Mouse (Mus musculus) intestine, embryonic 16.5 days (tissue): ENCODE data around the gene Pianp. TPM values are rescaled to one million over a fixed set of nuclear protein-coding genes. Genes with fewer than 3 reads are reported as not detected.

Experiments used
- ATAC-seq: fragments of 200-750 bp; cut with Nextera tagmentation; 2 replicates; pipeline ENCODE4 v1.8.0; 2017; ENCODE audit warnings: moderate TSS enrichment, moderate library complexity
- H3K27ac ChIP-seq: fragments of 300-500 bp; sonication (generic); 2 replicates; pipeline ENCODE4 v1.5.1; 2014; ENCODE audit warnings: mild to moderate bottlenecking, low read length
- H3K27me3 ChIP-seq: fragments of 300-500 bp; sonication (generic); replicated peaks from 2 replicates; pipeline ENCODE4 v1.6.1; 2014; ENCODE audit warnings: low read length, control low read depth, mixed read lengths; ENCODE audit not compliant: control insufficient read depth, insufficient read depth
- H3K36me3 ChIP-seq: fragments of 300-500 bp; sonication (generic); 2 replicates; pipeline ENCODE4 v1.6.1; 2014; ENCODE audit warnings: low read length, control low read depth; ENCODE audit not compliant: control insufficient read depth, insufficient read depth
- H3K4me1 ChIP-seq: fragments of 300-500 bp; sonication (generic); 2 replicates; pipeline ENCODE4 v1.6.1; 2014; ENCODE audit warnings: low read length, control low read depth, mixed read lengths; ENCODE audit not compliant: control insufficient read depth, insufficient read depth
- H3K4me2 ChIP-seq: fragments of 300-500 bp; sonication (generic); 2 replicates; pipeline ENCODE4 v1.6.1; 2014; ENCODE audit warnings: low read depth, low read length, control low read depth
- H3K4me3 ChIP-seq: fragments of 300-500 bp; sonication (generic); 2 replicates; pipeline ENCODE4 v1.5.1; 2014; ENCODE audit warnings: mild to moderate bottlenecking, low read length
- H3K9ac ChIP-seq: fragments of 300-500 bp; sonication (generic); 2 replicates; pipeline ENCODE4 v1.6.1; 2014; ENCODE audit warnings: low read depth, low read length
- H3K9me3 ChIP-seq: fragments of 300-500 bp; sonication (generic); 2 replicates; pipeline ENCODE4 v1.6.1; 2016; ENCODE audit warnings: low read length, control low read depth; ENCODE audit not compliant: control insufficient read depth
- WGBS: fragments of 180-500 bp; shearing (Covaris S2); extraction: QIAGEN DNeasy Blood & Tissue Kit; methylation state at CpG from one replicate; pipeline ENCODE4 v1.1.7; 2014; 5-methylcytosine and 5-hydroxymethylcytosine counted together
- polyA plus RNA-seq: library from polyadenylated mRNA; unstranded; fragments of >200 nt; fragmentation: Nextera tagmentation; extraction: Ambion mirVana; gene quantifications from 2 replicates; pipeline ENCODE4 v1.2.1, GENCODE M21; 2015

Pianp gene
- polyA plus RNA-seq, result 1.9 and 2.0 TPM in 2 replicates

DNA sequence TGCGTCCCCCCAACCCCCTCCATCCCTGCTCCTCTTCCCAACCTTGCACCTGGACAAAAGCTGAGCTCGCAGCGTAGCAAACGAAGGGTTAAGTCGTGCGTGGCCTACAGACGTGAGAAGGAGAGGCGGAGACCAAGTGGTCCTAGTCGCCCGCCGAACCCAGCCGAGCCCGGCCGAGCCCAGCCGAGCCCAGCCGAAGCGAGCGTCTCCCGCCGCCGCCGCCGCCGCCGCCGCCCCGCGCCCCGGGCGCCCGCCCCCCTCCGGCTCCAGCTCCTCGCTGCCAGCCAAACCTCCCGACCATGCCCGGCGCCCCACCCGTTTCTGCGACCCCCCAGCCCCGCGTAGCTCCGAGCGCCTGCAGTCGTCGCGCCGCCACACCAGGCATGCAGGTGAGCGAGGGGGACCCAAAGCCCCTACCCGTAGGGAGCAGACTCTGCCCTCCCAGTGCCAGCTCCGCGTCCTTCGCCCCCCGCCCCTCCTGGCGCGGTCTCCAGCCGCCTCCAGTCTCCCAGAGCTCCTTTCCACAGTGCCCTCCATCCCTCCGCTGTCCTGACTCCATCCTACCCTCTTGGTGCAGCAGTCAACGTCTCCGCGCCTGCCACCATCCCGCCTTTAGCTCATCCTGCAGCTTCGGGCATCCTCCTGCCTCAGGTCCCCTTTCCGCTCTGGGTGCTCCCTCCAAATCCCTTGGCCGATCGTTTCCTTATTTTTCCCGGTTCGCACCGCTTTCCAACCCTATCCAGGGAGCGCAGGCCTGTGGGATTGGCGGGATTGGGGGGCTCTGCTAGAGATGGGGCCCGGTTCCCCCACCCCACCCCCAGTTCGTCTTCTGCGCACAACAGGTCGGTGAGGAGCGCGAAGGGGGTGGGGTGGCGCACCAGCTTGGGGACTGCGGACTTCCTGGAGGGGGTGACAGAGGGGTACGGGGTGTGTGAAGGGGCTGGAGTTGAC lies at the start of gene Pianp:
TSS of gene Pianp (plus strand) at position 144 of the 951 bp plus-strand sequence.
- ATAC-seq, result peak; percentile 61
- Histone ChIP-seq H3K4me2 (peak within 1 kb of the TSS; percentile 100), H3K9ac (peak within 1 kb of the TSS; percentile 66), H3K4me3 (peak within 1 kb of the TSS; percentile 59), H3K36me3 (no peaks in the 10 kb centered on the region), H3K4me1 (peaks cover 14% of the 10 kb centered on the region), H3K27ac (no peak within 1 kb of the TSS), H3K27me3 (peaks cover 52% of the 10 kb centered on the region), H3K9me3 (no peaks in the 10 kb centered on the region)
- WGBS, result under 1% methylated on average over 65 of the region's 78 CpGs

DNA sequence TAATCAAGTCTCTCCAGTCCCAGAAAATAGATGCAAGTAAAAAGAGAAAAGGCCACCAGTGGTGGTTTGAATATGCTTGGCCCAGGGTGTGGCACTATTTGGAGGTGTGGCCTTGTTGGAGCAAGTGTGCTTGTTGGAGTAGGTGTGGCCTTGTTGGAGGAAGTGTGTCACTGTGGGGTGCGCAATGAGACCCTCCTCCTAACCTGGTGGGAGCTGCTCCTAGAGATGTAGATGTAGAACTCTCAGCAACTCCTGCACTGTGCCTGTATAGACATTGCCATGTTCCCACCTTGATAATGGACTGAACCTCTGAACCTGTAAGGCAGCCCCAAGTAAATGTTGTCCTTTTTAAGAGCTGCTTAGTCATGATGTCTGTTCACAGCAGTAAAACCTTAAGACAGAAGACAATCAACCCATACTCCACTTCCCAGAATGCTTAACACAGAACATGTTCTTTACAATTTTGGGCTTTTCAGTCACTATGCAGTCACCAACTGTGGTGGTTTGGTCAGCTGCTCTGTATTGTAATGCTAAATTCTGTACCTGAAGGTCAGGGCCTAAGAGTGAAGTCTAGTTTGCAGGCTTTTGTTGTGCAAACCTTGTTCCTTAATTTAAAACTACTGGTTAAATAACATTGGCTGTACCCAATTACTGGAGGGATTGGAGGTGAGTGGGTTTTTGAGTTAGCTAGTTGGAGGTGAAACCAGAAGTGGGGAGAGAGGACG lies 42.3 kb upstream of the Pianp start:
- H3K4me2 ChIP-seq, result no peak overlapping the region
- H3K4me1 ChIP-seq, result no peaks in the 10 kb centered on the region
- ATAC-seq, result no peak
- WGBS, result 88% methylated on average over 2 of the region's 2 CpGs
- no peaks in the 10 kb centered on the region for H3K27me3 ChIP-seq
- peaks cover 3% of the 10 kb centered on the region; the same call in 1 of the 2 replicates for H3K36me3 ChIP-seq
- no peaks in the 10 kb centered on the region; the same call in 1 of the 2 replicates for H3K9me3 ChIP-seq
- H3K27ac ChIP-seq, result no peak overlapping the region
- no peak overlapping the region for H3K4me3 ChIP-seq
- H3K9ac ChIP-seq, result no peak overlapping the region

DNA sequence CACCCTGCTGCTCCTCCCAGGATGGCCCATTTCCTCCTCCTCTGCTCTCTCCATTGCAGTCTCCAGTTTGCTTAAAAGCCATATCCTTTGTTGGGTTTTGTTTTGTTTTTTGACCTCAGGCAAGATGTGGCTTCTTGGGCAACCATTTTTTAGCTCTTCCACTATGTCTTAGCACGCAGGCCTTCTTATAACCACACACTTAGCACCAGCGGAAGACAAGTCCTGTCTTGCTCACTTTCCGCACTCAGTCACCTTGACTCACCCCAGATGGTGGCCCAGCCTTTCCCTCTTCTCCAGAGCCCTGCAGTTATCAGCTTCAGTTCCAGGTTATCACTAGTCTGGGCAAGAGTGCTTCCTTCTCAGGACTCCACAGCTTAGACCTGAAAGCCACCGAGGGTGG lies 41.3 kb upstream of the Pianp start:
- no peak overlapping the region for H3K9ac ChIP-seq
- ATAC-seq, result no peak
- H3K4me1 ChIP-seq, result no peaks in the 10 kb centered on the region
- H3K36me3 ChIP-seq, result peaks cover 9% of the 10 kb centered on the region
- no peaks in the 10 kb centered on the region for H3K27me3 ChIP-seq
- H3K9me3 ChIP-seq, result no peaks in the 10 kb centered on the region; the same call in 1 of the 2 replicates
- WGBS, result 95% methylated on average over 4 of the region's 4 CpGs
- H3K27ac ChIP-seq, result no peak overlapping the region
- no peak overlapping the region for H3K4me2 ChIP-seq
- no peak overlapping the region for H3K4me3 ChIP-seq

- Histone ChIP-seq H3K27ac (no peak overlapping the region), H3K9me3 (no peaks in the 10 kb centered on the region), H3K4me2 (no peak overlapping the region), H3K4me3 (no peak overlapping the region), H3K9ac (no peak overlapping the region), H3K27me3 (no peaks in the 10 kb centered on the region), H3K36me3 (peaks cover 17% of the 10 kb centered on the region), H3K4me1 (no peaks in the 10 kb centered on the region)
- 90% methylated on average over 3 of the region's 3 CpGs for WGBS
- no peak for ATAC-seq
These were observed 38.4 kb upstream of the Pianp start for GRCm38 (mm10) chr6:124958127-124958526.

DNA sequence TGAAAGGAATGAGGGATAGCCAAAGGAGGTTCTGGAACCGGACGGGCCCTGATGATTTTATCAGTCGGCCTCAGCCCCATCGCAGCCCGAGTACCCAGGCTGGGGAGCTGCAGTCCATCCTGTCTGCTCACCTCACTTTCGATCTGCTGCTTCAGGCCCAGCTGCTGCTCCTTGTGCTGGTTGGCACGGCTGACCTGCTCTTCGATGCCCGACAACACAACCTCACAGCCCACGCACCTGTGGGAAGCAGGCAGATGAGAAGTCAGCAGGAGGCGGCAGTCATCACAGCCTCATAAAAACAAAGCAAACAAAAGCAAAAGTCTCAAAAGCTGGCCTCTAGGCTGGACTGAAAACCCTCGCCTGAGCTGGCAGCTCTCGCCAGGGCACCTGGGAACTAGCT lies 36.5 kb upstream of the Pianp start:
- H3K9ac ChIP-seq, result no peak overlapping the region
- H3K27me3 ChIP-seq, result no peaks in the 10 kb centered on the region
- no peak overlapping the region for H3K27ac ChIP-seq
- H3K4me3 ChIP-seq, result no peak overlapping the region
- H3K4me2 ChIP-seq, result no peak overlapping the region
- peaks cover 17% of the 10 kb centered on the region for H3K36me3 ChIP-seq
- 89% methylated on average over 13 of the region's 13 CpGs for WGBS
- no peak for ATAC-seq
- H3K9me3 ChIP-seq, result no peaks in the 10 kb centered on the region
- H3K4me1 ChIP-seq, result peaks cover 9% of the 10 kb centered on the region

- no peaks in the 10 kb centered on the region for H3K27me3 ChIP-seq
- ATAC-seq, result no peak
- H3K9ac ChIP-seq, result no peak overlapping the region
- H3K36me3 ChIP-seq, result peaks cover 17% of the 10 kb centered on the region
- H3K9me3 ChIP-seq, result no peaks in the 10 kb centered on the region
- H3K4me2 ChIP-seq, result no peak overlapping the region
- H3K27ac ChIP-seq, result no peak overlapping the region
- no peak overlapping the region for H3K4me3 ChIP-seq
- WGBS, result 90% methylated on average over 12 of the region's 12 CpGs
- H3K4me1 ChIP-seq, result peaks cover 10% of the 10 kb centered on the region
These were observed 35.5 kb upstream of the Pianp start for GRCm38 (mm10) chr6:124961021-124961420.

- H3K27ac ChIP-seq, result peak overlapping the region; percentile 88
- no peaks in the 10 kb centered on the region for H3K9me3 ChIP-seq
- WGBS, result 25% methylated on average over 16 of the region's 16 CpGs
- H3K27me3 ChIP-seq, result no peaks in the 10 kb centered on the region
- H3K4me1 ChIP-seq, result peaks cover 16% of the 10 kb centered on the region
- H3K4me3 ChIP-seq, result peak overlapping the region; percentile 81
- peaks cover 19% of the 10 kb centered on the region for H3K36me3 ChIP-seq
- peak; percentile 24 for ATAC-seq
- peak overlapping the region; percentile 90 for H3K9ac ChIP-seq
- H3K4me2 ChIP-seq, result peak overlapping the region; percentile 98
These were observed 31.9 kb upstream of the Pianp start for GRCm38 (mm10) chr6:124964638-124965037.

- Histone ChIP-seq H3K4me2 (peak within 1 kb of the TSS; percentile 98), H3K4me1 (peaks cover 16% of the 10 kb centered on the region), H3K9ac (peak within 1 kb of the TSS; percentile 90), H3K27ac (peak within 1 kb of the TSS; percentile 88), H3K9me3 (no peaks in the 10 kb centered on the region), H3K27me3 (no peaks in the 10 kb centered on the region), H3K36me3 (peaks cover 15% of the 10 kb centered on the region), H3K4me3 (peak within 1 kb of the TSS; percentile 81)
- WGBS, result under 1% methylated on average over 68 of the region's 68 CpGs
- ATAC-seq, result peak; percentile 96
These were observed 31.3 kb upstream of the Pianp start, which contains the start of gene Cops7a for GRCm38 (mm10) chr6:124965088-124965719. Gene Cops7a (minus strand): TSS chr6:124965538.

GRCm38 (mm10) chr6:124965747-124966146 lies 30.7 kb upstream of the Pianp start:
- H3K4me3 ChIP-seq, result peak overlapping the region; percentile 81
- WGBS, result 11% methylated on average over 15 of the region's 15 CpGs
- ATAC-seq, result no peak
- H3K4me1 ChIP-seq, result peaks cover 16% of the 10 kb centered on the region
- H3K9me3 ChIP-seq, result no peaks in the 10 kb centered on the region
- H3K9ac ChIP-seq, result peak overlapping the region; percentile 90
- no peaks in the 10 kb centered on the region for H3K27me3 ChIP-seq
- peak overlapping the region; percentile 98 for H3K4me2 ChIP-seq
- peak overlapping the region; percentile 88 for H3K27ac ChIP-seq
- H3K36me3 ChIP-seq, result peaks cover 13% of the 10 kb centered on the region
